Mouse (Mus musculus): ENCODE results near the gene Fgf7.

DNA sequence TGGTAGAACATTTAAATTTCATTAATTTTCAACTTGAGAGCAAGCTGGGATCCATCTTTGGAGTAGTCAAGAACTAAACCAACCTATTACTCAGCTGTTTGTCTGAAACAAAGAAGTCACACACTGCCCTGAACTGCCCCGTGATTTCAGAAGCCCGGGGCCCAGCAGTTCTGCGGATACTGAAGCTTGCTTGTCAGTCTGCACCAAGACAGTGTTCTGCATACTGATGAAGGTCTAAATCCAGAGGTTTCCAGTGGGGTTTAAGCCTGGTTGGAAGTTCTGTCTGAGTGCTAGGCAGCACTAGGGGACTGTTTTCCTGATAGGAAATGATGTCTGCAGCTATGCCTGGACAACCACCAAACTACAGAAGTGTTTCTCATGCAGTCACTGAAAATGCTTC lies 8.2 kb downstream of the Fgf7 start:
- no peak for TF ChIP-seq POLR2A (IDR thresholded peaks at IDR 0.05; ENCODE audit: borderline replicate concordance, insufficient read depth, low read length)
- no peak for TF ChIP-seq CTCF (IDR thresholded peaks at IDR 0.05; ENCODE audit: borderline replicate concordance, insufficient read depth, low read depth, low read length)
